Mouse (Mus musculus) cerebellum, postnatal 4 days (tissue): ENCODE measurements around the gene 1700019D03Rik.
"Not testable (repeated sequence)": the region's sequence is repeated elsewhere in the genome, so short reads cannot be mapped to it uniquely, and the experiment has no call there.

Experiments used
- DNase-seq, 2 experiments: peaks; one replicate each; pipeline ENCODE4 v3.0.0; 2022; ENCODE audit warnings: low spot score in 2 of 2, mixed read lengths in 1 of 2

The 1700019D03Rik gene

DNA sequence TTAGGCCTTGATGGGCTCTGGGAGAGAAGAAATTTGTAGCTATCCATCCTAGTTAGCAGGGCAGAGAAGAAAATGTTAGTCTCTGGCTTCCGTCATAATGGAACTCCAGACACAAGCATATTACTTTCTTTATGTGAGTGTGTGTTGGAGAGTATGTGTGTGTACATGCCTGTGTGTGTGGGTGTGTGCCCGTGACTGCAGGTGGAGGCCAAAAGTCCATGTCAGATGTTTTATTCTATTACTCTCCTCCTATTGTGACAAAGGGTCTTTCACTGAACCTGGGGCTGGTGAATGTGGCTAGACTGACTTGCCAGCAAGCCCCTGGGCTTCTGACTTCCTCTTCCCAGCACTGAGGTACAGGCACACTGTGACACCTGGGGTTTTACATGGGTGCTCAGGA is 65.5 kb downstream of the 1700019D03Rik start:
- no peak for DNase-seq

DNA sequence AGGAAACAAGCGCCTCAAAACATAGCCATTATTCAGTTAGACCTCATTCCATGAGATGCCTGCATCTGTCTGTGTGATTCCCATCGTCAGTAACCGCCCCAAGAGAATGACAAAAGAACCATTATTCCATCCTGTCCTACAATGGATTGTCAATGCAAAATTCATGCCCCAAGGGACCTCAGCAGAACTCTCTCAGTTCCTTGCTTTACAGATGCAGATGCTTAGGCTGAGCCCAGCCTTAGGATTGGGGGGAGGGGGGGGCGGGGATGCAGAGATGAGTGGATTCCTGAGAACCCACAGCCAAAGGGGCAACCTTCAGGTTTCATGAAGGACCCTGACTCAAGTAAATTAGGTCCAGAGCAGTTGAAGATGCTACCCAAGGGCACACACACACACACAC is 66.4 kb downstream of the 1700019D03Rik start:
- DNase-seq = no peak

DNA sequence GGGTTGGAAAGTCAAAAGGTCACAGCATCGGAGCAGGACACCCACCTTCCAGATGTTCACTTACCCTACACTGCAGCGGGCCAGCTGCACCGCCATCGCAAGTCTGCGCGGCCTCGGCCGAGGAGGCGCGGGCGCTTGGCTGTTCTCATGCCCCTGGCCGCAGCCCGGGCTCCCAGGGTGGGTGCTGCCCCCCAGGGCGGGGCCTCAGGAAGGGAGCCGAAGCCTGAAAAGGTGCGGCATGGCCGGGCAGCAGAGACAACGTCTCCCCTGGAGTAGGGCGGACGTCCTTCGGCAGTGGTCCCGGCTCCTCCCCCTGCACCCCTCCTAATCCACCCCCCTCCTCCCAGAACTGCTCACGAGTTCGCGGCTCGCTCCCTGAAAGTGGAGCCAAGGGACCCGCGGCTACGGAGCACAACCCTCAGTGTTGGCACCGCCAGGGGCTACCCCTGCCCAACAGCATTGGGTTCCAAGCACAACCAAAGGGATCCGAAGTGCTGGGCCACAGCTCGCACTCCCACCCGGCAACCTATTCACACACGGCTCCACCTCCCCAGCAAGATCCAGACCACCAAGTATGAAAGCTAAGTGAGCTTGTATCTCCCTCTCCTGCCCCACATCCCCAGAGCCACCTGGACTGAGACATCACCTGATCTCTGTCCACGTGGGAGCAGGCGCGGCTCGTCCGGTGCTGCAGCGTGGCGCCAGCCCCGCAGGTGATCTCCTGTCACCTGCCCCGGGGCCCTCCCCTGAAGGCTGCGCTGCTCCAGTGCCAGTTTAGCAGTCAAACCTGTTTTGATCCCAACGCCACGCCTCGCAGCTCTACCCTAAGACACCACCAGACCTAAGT is 67.2 kb downstream of the 1700019D03Rik start:
- DNase-seq = peak in 1 of 2 experiments; percentile 6

DNA sequence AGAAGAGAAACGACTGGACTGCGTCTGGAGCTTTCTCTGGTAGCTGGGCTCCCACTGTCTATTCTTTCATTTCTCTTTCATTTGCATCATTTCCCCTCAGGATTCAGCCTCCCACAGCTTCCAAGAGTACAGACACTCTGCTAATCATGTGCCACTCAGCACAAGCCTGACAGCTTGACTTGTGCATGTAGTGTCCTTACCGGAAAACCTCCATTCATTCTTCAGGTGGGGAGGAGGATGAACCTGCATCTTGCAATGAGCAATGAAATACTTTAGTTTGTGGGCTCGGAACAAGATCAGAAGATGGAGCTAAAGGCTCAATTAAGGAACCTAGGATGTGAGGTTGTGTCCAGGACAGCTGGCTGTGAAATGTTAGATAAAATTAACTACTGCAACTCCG is 67.8 kb downstream of the 1700019D03Rik start:
- DNase-seq = no peak

DNA sequence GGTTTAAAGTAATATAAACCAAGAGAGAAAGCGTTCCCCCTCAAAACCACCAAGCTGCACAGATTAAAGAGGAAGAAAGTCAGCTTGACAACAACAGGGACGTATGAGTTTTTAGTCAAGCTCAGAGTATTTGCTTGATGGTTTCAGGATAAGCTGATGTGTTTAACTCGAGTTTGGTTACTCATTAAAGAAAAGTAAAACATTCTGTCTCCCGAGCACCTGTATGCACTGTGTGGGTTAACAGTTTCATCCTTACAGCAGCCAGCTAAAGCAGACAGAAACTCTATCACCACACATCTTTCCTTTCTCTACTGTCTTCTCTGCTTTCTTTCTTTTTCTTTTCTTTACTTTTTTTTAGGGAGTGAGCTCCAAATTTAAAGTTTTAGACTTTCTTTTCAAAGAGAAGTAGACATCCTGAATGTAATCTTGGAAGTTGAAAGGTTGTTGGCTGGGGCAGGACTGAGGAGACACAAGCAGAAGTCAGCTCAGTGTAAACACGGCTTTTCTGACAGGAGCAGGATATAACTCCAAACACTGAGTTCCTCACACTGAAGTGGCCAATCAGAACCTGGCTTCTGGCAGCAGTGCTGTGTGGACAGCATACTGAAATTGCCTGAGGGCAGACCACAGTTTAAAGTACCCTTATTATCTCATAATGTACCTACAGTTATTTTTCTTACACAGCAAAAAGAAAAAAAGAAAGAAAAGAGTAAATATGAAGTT is 68.7 kb downstream of the 1700019D03Rik start:
- no peak for DNase-seq

DNA sequence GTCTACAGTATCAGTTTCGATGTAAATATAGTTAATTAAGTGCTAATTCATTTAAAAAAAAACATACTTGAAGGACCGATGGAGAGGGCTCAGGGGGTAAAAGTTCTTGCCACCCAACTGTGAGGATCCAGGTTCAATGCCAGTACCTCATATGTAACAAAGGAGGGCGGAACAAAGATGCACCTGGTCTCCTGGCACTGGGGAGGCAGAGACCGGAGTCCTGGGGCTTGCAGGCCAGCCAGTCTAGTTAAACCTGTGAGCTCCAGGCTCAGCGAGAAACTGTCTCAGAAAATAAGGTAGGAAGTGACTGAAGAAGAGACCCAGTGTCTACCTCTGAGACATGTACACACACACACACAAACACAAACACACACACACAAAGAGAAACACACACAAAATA is 72.1 kb downstream of the 1700019D03Rik start:
- DNase-seq = no peak

DNA sequence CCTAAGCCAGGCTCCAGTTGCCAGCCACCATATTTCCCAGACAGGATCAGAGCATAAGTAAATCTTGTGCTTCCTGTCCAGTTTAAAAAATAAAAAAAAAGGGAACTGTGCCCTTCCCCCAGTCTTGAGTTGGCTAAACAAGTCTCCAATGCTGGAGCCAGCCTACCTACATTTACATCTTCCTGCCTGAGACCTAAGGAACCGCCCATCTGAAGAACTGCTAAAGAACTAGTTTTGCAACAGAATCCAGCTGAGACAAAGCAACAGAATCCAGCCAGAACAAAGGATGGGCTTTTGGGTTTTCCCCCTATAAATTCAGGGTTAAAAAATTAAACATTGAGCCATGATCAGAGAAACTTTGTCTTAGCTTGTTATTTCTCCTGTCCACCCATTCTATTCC is 81.0 kb downstream of the 1700019D03Rik start:
- no peak for DNase-seq

DNA sequence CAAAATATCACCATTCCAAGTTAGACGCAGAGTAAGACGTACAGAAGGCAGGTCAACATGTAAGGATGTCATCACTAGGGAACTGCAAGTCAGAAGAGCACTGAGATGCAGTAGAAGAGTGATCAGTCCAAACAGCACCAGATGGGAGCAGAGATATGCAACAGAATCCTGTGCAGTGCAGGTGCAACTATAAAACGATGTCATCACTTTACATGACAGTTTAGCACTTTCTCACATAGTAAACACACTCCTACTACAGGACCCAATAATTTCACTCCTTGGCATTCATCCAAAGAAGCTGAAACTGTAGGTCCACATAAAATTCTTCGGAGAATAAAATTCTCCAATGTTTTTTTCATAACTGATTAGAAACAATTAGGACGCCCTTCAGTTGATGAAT is 85.5 kb downstream of the 1700019D03Rik start:
- no peak for DNase-seq

DNA sequence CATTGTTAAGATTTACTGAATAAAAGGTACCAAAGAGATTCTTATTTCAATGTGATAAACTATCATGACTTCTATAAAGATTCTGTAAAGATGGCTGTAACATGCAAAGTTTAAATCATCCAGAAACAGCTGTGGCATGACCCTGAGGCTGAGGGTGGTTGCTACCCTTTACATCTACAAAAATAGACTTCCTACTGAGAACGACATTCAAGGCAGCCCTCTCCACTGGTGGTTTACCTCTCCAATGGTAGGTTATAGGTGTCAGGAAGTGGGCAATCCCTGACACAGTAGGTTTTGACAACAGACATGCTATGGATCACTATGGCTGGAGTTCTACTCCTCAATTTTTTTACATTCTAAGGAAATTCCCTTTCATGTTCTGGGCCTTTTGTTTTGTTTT is 95.5 kb downstream of the 1700019D03Rik start:
- not testable (repeated sequence) for DNase-seq

DNA sequence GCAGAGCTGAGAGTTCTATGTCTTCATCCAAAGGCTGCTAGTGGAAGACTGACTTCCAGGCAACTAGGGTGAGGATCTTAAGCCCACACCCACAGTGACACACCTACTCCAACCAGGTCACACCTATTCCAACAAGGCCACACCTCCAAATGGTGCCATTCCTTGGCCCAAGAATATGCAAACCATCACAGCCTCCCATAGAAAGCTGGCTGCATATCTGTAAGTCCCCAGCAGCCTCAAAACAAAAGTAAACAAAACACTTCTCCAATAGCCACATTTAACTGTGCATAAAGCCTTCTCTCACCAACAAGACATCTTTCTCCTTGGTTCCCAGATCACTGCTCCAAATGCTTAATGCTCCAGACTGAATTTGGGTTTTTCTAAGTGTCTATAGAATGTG is 101.1 kb downstream of the 1700019D03Rik start:
- not testable (repeated sequence) for DNase-seq

DNA sequence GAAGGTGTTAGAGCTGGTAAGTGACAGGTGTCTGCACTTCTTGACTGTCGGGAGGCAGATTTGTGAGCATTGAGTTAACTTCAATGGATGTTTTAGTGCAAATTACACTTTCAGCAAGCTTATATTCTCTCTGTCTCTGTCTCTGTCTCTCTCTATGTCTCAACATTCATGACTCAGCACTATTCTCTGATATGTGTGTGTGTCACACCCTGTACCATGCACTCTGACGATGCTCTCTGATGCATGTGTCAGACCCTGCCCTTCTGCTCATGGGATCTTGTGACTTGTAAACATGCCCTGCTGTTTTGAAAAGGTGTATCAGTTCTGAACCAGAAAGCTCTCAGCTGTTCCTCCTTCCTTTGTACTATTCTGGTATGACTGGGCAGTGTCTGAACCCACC is 103.3 kb downstream of the 1700019D03Rik start:
- DNase-seq = no peak

DNA sequence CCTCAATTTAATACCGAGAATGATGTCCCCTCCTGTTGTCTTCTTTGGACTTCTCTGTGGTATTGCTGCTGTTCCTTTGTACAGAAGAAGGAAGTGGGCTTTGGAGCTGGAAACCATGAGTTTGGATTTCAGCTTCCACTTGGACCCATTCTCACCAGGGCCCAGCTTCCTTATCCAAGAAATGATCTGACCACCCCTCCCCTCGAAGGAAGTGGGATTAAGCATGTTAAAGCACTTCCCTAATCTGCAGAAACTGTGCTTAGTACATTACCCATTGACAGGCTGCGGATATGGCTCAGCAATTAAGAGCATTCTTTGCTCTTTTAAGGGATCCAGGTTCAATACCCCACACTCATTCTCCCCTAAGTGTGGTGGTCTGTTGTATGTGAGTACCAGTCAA is 110.2 kb downstream of the 1700019D03Rik start:
- DNase-seq = no peak

DNA sequence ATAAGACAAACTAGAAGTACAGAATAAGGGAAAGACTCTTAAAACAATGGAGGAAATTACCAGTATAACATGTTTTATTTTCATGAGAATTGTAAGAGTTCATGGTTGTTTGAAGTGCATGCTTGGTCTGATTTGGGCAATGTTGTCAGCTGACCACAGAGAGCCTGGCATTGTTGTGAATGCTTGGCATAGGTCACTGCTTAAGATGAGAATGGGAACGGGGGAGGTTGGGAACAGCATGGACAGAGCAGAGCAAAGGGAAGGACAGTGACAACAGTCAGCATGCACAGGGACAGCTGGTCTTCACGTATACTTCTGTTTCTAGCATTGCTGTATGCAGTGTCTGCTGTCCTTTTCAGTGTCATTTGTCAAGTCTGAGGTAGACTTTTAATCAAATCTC is 135.8 kb downstream of the 1700019D03Rik start:
- DNase-seq = no peak
